Mouse (Mus musculus) erythroblast, embryonic 14.5 days (primary cell): ENCODE measurements around the gene 1300017J02Rik. TPM values are rescaled to one million over a fixed set of nuclear protein-coding genes. Genes with fewer than 3 reads are reported as not detected.

Experiments used
- H3K27me3 ChIP-seq: 2 replicates; pipeline ENCODE4 v1.6.1; 2012; ENCODE audit warnings: inconsistent platforms; ENCODE audit not compliant: control insufficient read depth
- H3K36me3 ChIP-seq: 2 replicates; pipeline ENCODE4 v1.6.1; 2012; ENCODE audit warnings: mild to moderate bottlenecking, inconsistent platforms; ENCODE audit not compliant: control insufficient read depth
- H3K4me1 ChIP-seq: 2 replicates; pipeline ENCODE4 v1.6.1; 2012; ENCODE audit warnings: inconsistent platforms; ENCODE audit not compliant: control insufficient read depth
- H3K4me3 ChIP-seq: replicated peaks from 2 replicates; pipeline ENCODE3; 2012; ENCODE audit warnings: moderate library complexity, mild to moderate bottlenecking, inconsistent platforms
- H3K9me3 ChIP-seq: 2 replicates; pipeline ENCODE4 v1.6.1; 2012; ENCODE audit warnings: low read length, inconsistent platforms, mixed read lengths; ENCODE audit not compliant: control insufficient read depth
- GATA1 ChIP-seq: IDR thresholded peaks from 2 replicates; pipeline ENCODE4 v1.6.1; 2012; ENCODE audit warnings: low read length, inconsistent platforms, mixed read lengths
- TAL1 ChIP-seq: IDR thresholded peaks from 3 replicates; pipeline ENCODE4 v1.6.1; 2012; ENCODE audit warnings: low read length, inconsistent platforms, mixed read lengths
- polyA plus RNA-seq: library from polyadenylated mRNA; stranded (reverse); fragments of >175 nt; gene quantifications from 2 replicates; pipeline ENCODE4 v1.2.3, GENCODE M21; 2012

The 1300017J02Rik gene
- polyA plus RNA-seq, 1 experiment = 11.6 TPM

DNA sequence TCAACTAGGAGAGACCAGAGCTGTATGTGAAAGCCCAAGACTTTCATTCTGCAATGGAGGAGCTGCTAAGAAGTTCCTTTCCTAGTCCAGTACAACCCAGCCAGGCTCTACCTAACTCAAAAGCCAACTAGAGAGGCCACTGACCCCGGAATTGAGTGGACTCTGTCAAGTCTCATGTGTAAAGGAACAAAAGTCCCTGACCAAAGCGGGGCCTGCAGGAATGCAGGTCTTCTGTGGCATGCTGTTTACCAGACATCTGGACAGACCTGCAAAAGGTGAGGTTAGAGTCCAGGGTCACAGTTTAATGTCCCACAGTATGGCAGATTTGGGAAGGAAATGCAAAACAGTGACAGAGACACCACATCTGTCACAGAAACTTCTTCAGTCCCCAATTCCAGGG, 63.7 kb downstream of the 1300017J02Rik start:
- no peaks in the 10 kb centered on the region for H3K27me3 ChIP-seq
- H3K9me3 ChIP-seq = no peaks in the 10 kb centered on the region
- no peaks in the 10 kb centered on the region for H3K36me3 ChIP-seq
- peaks cover 4% of the 10 kb centered on the region for H3K4me1 ChIP-seq
- TF ChIP-seq GATA1 = no peak
- TF ChIP-seq TAL1 = no peak
- H3K4me3 ChIP-seq = no peak overlapping the region

- H3K27me3 ChIP-seq = no peaks in the 10 kb centered on the region
- TF ChIP-seq TAL1 (no peak), GATA1 (no peak)
Observed at GRCm38 (mm10) chr9:103239471-103239870, 65.4 kb downstream of the 1300017J02Rik start.

GRCm38 (mm10) chr9:103234565-103235165, 70.2 kb downstream of the 1300017J02Rik start:
- Histone ChIP-seq H3K9me3 (no peaks in the 10 kb centered on the region), H3K4me3 (no peak overlapping the region), H3K36me3 (no peaks in the 10 kb centered on the region), H3K27me3 (peaks cover 10% of the 10 kb centered on the region), H3K4me1 (no peaks in the 10 kb centered on the region; the same call in 1 of the 2 replicates)
- no peak for TF ChIP-seq GATA1
- TF ChIP-seq TAL1 = no peak

More at GRCm38 (mm10) chr9:103239471-103239870, 65.4 kb downstream of the 1300017J02Rik start:
- H3K4me1 ChIP-seq = no peaks in the 10 kb centered on the region
- H3K9me3 ChIP-seq = no peaks in the 10 kb centered on the region
- no peak overlapping the region for H3K4me3 ChIP-seq
- no peaks in the 10 kb centered on the region for H3K36me3 ChIP-seq

- TF ChIP-seq TAL1 (no peak), GATA1 (no peak)
- no peaks in the 10 kb centered on the region for H3K9me3 ChIP-seq
- no peaks in the 10 kb centered on the region; the same call in 1 of the 2 replicates for H3K36me3 ChIP-seq
- no peaks in the 10 kb centered on the region; the same call in 1 of the 2 replicates for H3K4me1 ChIP-seq
- no peak overlapping the region for H3K4me3 ChIP-seq
- H3K27me3 ChIP-seq = peaks cover 10% of the 10 kb centered on the region
Observed at GRCm38 (mm10) chr9:103234059-103234458, 70.8 kb downstream of the 1300017J02Rik start.

DNA sequence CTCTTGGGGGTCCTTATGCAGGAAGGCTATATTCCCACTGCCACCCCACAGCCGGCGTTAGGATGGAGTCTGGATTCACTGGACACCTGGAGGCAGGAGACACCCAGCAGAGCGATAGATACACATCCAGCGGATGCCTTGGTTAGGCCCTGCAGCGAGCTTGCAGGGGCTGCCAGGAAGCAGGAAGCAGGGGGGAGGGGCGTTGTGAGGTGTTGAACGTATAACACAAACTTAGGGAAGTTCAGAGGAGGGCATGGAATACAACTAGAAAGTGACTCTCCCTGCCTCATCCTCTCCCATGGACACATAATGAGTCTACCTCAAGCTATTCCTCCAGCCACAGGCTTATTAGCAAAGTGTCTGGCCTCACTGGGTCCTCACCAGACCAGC, 71.9 kb downstream of the 1300017J02Rik start:
- H3K4me1 ChIP-seq = no peaks in the 10 kb centered on the region; the same call in 1 of the 2 replicates
- peaks cover 2% of the 10 kb centered on the region; the same call in 1 of the 2 replicates for H3K36me3 ChIP-seq
- TF ChIP-seq GATA1 = no peak
- no peak for TF ChIP-seq TAL1
- peaks cover 11% of the 10 kb centered on the region for H3K27me3 ChIP-seq
- no peaks in the 10 kb centered on the region for H3K9me3 ChIP-seq
- no peak overlapping the region for H3K4me3 ChIP-seq

DNA sequence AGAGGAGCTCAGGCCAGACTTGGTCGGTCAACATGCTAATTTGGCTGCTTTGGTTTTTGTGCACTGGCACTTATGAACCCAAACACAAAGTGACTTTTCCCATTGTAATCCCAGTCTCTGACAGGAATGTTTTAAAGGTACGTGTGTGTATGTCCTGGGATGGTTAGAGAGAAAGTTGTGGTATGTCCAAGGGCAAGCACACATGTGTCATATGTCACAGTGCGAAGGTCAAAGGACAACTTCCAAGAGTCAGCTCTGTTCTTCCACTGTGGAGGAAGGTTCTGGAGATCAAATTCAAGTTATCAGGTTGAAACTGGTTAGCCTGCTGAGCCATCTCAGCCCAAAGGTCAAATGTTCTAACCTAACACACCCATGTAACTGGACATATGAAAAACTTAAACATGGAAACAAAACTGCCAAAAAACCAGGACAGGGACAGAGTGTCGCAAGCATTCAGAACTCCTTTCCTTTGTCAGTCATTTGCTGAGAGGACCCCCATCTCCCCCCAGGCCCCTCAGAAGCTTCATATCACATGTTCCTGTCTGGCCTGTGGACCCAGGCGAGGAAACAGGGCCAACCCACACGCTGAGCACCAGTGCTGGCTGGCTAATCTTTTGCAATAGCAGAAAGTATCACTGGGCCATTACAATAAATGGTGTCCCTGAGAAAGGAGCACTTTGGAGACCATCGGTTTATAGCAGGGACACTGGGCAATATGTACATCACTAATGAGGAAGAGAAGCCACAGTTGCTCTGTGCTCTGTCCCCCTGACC, 72.5 kb downstream of the 1300017J02Rik start:
- H3K9me3 ChIP-seq = no peaks in the 10 kb centered on the region
- H3K36me3 ChIP-seq = peaks cover 4% of the 10 kb centered on the region; the same call in 1 of the 2 replicates
- H3K4me1 ChIP-seq = no peaks in the 10 kb centered on the region; the same call in 1 of the 2 replicates
- TF ChIP-seq GATA1 = no peak
- no peak overlapping the region for H3K4me3 ChIP-seq
- peaks cover 13% of the 10 kb centered on the region for H3K27me3 ChIP-seq

DNA sequence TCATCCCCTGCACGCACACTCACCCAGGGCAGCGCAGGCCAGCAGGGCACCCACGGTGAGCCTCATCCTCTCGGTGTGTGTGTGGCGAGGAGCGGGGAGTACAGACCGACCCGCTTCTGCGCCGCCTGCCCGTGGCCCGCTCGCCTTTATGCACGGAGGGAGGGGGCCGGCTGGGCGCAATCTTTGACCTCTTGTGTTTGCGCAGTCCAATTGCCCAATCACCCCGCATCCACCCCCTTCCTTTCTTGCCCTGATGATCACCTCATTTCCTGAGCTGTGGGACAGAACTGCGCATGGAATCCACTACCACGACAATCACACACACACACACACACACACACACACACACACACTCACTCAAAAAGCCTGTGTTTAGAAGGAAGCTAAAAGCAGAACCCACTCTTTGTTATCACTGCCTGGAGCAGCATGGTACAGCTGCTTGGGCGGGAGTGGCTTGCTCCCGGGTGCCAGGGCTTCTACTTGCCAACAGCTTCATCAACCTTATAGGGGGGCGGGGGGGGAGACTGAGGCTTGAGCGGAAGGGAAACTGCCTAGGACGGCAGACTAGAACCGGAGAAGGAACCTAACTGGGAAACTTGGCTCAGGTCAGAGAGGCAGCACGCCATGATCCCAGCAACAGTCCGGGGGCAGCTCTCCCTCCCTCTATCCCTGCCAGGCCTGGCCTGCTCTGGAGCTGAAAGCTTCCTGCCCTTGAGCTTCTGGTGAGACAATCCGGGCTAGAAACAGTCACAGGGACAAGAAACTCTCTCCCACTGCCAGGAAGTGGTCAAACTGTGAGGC, 74.5 kb downstream of the 1300017J02Rik start, which contains the start of the genes Gm20425 and Trf:
Gene Gm20425, minus strand, starts transcription at position 157 of the 801 bp plus-strand sequence.
Gene Trf, minus strand, starts transcription at position 294 of the 801 bp plus-strand sequence.
- Histone ChIP-seq H3K4me3 (peak within 1 kb of the TSS; percentile 54), H3K9me3 (no peaks in the 10 kb centered on the region), H3K4me1 (no peaks in the 10 kb centered on the region; the same call in 1 of the 2 replicates), H3K27me3 (peaks cover 13% of the 10 kb centered on the region), H3K36me3 (peaks cover 6% of the 10 kb centered on the region; the same call in 1 of the 2 replicates)
- no peak for TF ChIP-seq GATA1
- TF ChIP-seq TAL1 = no peak

DNA sequence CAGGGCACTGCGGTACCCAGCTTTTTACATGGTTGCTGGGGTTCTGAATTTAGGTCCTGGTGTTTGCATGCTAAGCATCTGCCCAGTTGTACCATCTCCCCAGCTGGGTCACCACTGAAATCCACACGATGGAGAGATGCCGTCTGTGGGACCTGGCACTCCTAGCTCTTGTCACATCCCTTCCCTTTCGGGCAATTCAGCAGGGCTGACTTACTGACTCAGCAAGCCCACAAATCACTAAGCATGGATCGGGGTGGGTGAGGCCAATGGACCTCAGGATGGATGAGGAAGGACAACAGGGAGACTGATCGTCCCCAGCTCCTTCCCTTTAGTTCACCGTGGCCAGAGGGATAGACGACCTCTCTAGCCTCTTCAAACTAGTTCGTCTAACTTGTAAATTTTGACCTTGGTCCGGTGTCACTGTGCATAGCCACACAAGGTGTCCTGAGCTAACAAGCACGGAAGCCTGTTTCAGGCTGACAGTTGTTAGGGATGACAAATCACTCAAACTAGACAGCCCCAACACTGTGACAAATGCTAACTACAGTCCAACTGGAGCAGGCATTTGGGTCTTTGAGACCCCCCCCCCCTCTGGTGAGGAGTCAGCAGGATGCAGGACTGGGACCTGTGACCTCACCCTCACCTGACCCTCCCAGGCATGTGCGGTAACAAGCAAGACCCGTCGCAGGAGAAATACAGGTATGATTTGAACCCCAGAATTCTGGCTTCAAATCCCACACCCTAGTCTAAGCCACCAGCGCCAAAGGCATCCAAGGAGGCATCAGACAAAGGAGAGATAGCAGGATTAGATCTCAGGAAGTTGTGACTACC, 75.6 kb downstream of the 1300017J02Rik start:
- Histone ChIP-seq H3K27me3 (peaks cover 13% of the 10 kb centered on the region), H3K36me3 (peaks cover 10% of the 10 kb centered on the region; the same call in 1 of the 2 replicates), H3K4me3 (peak overlapping the region; percentile 54), H3K4me1 (no peaks in the 10 kb centered on the region; the same call in 1 of the 2 replicates), H3K9me3 (no peaks in the 10 kb centered on the region)
- TF ChIP-seq TAL1 (no peak), GATA1 (no peak)
